Mouse (Mus musculus): ENCODE data around the gene Vsx1.

Gene Vsx1

DNA sequence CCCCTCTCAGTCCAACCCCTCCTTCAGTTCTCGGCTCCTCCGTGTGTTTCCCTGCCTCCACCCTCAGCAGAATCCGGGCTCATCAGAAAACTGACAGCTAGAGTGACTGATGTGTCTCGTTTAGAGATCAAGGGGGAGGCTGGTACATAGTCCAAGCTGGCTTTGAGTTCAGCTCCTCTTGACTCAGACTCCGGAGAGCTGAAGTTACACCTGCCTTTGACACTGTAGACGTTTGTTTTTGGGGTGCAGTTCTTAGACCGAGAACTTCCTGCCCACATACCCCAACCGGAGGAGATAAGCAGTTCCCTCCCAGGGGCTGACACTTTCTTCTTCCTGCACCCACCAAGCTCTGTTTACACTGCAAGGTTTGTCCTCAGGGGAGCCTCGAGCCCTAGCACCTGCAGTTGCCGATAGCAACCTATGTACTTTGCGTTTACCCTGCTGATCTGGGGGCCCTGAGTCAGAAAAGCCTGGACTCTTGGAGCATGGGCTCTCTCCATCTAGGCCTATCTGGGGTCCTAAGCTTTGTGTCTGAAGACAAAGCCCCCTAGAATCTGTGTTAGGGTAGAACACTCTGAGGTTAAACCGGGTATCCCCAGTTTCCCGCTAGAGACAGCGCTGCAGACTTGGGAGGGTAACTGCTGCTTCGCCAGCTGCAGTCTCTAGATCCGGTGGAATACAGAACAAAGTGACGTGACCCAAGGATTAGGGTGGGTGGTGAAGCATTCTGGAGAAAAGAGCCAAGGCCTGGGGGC, 21.9 kb downstream of the Vsx1 start:
- peak; percentile 53 for DNase-seq

DNA sequence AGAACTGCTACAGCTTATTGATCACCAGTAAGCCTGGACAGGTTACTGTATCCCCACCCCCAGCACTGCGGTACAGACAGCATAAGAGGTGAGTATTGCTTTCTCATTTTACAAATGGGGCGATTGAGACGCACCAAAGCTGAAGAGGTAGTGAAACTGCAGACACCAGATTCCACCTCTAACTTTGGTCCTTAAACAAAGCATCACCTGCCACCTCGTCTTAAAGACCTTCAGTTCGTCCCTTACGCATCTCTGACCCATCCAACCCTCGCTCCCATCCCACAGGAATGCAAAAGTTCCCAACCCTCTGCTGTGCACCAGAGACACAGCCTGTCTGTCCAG, 22.5 kb downstream of the Vsx1 start:
- DNase-seq: no peak

DNA sequence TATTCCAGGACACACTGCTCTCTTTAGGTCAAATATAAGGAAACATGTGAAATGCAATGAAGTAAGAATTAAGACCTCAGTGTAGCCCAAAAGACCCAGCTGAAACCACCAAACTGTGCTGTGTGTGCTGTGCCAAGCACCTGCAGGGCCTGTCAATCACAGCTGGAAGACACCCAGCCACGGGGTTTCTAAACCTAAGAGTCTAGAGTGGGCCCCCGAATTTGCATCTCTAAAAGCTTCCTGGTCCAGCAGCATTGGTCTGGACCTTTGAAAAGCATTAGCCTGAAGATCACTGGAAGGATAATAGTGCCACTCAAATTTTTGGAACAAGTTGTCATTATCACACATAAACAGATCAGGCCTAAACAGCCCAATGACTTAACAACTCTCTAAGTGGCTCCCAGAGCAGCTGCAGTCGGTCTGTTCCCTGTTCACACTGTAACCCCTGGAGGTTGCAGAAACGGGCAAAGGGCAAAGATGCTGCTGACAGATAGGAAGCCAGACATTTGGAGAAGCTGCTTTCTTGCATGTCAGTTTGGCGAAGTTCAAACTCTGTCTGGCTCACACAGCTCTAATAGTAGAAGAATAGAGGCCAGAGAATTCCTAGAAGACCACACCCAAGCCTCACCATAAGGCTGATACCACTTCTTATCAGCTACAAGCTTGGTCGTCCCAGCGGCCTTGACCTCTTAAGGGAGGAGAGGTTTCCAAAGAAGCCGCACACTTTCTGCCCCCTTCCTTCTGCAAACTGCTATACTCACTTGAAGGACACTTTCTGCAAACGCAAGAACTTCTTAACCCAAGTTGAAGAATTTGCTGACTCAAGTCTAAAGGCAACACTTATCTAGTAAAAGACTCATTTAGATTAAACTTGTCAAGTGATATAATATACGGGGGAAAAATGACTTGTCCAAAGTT, 23.4 kb downstream of the Vsx1 start:
- DNase-seq: peak; percentile 71

DNA sequence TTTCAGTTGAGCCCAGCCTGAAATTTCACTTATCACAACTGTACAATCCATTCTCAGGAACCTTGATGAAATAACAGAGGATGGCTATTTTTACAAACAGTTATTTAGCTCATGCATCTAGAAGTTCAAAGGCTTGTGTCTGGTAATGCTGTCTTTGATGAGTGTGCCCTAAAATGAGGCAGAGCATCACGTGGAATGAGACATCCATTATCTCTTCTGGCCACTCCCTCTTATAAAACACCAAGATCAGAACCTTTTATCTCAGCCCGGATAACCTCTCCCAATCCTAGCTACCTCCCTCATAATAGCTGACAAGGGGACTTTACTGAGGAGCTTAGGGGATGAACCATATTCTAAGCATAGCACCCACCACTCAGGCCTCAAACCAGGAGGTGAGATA, 24.2 kb downstream of the Vsx1 start:
- DNase-seq: no peak

DNA sequence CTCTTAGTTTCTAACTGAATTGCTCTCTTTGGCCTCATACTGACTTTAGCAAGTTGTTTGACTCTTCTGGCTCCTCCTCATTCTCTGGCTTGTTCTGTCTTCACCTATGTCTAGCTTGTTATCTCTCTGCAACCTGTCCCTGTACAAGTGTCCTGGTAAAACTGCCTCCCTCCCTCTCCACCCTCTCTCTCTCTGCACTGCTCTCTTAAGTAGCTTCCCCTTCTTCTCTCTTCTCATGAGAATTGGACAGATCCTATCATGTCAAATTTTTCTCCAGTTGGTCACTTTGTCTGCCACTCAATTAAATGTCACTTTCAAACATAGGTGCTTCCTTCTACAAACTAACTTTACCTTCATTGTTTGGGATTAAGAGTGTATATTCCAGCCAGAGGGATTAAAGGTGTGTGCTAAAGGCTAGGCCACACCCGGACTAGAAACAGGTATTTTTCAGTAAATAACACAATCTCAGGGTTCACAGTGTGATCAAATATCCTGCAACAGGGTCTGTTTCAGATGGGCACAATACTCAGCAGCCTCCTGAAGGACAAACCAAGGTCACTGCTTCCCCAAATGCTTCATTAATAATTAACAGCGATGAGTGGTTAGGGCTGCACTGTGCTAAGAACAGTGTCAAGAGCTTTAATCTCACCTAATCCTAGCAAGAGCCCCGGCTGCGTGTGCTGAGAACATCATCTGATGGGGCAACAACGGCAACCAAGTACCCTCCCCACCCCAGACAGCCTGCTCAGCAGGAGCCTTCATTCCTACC, 24.8 kb downstream of the Vsx1 start:
- DNase-seq: no peak

DNA sequence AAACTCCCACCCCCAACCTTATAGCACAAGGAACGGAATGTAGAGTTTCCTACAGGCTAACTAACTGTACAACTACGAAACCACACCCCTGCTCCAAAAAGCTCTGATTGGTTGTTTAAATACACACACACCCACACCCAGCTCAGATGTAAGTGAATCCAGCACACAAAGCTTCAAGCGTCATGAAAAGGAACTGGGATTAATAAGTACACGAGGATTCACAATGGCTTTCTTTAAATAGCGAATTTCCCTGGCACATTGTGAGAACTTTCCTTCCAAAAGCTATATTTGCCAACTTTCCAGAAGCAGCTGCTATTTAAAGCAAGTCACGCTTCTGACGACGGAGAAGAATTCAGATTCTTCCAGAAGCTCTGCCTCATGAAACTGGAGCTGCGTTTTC, 25.9 kb downstream of the Vsx1 start:
- DNase-seq: peak; percentile 59

DNA sequence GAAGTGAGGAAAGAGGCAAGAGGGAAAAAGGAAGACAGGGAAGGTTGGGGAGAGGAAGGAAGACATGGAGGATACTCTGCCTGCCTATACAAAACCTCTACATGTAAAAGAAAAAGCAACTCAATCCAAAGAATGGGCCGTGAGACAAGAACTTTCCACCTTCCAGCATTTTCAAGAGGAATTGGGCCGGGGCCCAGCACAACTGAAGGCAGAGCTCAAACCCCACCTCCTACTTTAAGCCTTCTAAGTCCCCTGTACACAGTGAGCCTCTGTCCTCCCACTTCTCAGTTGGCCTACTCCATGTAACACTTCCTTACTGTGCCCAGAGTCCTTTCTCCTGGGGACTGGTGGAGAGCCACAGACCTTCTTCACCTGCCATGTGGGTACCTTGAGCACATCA, 27.2 kb downstream of the Vsx1 start:
- DNase-seq: no peak

DNA sequence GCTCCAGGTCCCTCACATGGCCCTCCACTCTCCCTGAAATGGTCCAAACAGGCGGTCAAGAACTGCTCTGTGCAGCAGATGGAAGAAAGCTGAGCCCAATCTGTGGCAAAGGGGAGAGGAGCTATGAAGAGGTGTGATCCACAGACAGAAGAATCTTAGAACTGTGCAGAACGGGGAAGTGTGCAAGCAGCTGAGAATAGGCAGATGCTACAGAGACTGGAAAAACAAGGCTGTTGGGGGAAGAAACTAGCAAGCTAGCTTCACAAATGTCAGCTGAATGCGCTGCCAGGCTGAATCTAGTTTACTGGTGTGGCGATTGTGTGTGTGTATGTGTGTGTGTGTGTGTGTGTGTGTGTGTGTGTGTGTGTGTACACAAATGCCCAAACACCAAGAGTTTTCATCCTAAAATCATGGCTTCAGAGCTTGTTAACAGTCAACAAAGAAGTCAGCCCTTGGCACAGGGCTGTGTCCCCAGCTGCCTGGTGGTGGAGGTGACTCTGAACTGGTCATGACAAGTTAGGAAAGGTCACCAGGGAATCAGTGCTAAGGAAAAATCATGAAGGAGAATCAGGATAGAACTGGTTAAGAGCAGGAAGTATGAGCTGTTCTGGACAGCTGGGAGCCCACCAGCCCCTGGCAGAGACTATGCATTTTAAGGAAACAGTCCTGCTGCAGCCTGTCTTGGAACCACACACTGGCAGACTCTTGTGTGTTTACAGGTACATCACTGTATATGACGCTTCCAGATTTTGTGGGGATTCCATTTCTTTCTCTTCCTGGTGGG, 28.3 kb downstream of the Vsx1 start:
- DNase-seq: no peak

DNA sequence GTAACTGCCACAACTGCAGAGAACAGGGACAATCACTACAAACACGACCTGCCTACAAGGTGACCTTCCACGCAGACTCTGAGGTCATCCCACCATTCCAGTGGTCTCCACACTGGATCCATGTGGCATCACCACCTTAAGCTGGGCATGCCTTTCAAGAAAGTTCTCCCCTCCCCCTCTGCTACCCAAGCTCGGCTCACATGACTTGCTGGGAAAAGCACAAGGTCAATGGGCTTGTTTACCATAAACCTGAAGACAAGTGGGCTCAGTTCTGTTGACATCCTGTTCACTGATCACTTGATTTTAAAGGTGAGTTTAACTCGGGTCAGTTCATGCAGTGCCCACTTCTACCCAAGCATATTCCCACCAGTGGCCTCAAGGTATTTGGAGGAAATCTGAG, 29.1 kb downstream of the Vsx1 start:
- DNase-seq: no peak

DNA sequence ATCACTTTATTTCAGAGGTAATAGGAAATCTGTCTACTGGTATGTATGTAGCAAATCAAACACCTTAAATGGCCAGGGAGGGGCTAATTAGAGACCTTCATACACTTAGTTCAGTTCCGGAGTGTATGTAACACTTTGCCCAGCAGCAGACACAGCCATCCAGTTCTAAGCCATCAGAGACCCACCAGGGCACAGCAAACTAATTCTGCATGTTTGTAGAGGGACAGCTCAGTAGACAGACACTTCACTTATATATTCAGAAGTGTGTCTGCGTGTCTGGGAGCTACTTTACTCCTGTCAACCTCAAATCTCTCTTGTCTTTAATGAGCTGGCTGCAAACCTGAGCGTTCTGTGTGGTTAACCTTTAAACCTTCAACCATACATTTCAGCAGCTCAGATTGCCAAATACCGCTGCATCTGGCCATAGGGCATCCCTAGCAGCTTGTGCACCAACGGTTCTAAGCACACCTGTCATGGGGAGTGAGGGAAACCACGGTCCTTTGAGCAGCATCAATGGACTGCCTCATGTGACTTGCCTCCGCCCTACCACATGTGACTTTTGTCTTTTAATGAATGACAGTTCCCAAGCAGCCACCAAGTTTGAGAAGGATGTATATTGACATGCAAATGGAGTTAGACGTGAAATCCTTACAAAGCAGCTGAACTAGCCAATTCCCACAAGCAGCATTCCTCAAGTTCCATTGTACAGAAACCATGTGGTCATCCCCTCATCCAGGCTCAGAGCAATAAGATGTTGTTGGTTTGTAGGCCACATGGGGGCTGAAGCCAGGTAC, 32.0 kb downstream of the Vsx1 start:
- no peak for DNase-seq

DNA sequence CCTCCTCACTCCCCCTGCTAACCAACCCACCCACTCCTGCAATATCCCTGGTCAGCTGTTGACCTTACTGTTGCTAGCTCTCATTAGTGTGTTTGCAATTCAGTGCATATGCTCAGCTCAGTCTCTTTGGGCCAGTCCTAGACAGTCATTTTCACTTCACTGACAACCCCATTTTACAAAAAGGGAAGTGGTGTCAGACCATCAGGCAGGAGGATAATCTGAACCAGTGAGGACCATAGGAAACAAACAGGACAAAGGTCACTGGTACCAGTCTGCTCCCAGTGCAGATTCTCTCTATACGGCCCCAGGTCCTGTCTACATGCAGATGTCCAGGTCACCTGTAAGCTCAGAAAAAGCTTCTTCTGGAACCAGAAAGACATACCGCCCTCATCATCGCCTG, 33.0 kb downstream of the Vsx1 start:
- no peak for DNase-seq

DNA sequence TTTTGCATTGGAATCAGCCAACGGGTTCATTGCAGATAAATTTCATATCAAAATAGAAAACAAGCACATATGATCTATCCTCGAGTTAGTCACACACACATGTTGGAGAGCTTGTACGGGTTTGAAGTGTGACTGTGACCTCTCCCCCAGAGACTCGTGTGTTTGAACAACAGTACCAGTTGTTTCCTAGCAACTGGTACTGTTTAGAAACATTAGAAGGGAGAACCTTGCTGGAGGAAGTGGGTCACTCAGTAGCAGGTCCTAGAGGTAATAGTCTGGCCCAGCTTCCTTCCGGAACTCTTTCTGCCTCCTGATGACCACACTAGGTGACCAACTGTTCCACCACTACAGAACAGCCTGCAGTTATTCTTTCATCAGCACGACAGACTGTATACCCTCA, 33.9 kb downstream of the Vsx1 start:
- peak; percentile 59 for DNase-seq

DNA sequence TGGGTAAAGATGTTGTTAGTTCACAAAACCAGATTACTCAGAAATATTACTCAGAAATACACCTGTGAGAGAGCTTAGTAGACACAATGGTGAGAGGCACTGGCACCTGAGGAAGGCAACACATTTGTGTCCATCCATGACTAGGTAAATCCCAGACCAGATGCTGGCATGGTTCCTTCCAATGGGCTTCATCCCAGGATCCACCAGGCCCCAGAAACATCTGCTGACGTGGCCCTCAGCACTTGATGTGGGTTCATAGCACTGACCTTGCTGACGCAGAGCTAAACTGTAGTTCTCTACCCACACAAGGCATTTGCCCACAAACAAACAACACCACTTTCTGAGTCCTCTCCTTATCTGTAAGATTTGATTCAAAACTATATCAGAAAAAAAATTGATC, 34.3 kb downstream of the Vsx1 start:
- DNase-seq: no peak

DNA sequence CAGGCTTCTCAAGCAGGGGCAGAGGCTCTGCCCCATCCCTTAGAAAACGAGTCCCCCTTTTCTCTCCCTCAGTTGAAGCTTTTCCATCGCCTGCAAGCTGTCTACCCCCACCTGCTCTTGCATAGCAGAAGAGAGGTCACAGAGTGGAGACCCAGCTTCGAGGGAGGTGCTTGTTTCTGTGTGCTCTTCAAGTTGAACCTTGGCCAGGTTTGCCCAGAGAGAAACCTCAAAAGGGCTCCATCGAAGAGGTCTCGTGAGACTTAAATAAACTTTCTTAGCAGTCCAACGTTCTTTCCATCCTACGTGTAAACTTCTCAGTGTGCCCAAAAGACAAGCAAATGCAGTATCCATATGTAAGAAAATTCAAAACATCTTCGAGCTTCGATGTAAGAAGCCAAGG, 37.8 kb downstream of the Vsx1 start:
- DNase-seq: peak; percentile 48

DNA sequence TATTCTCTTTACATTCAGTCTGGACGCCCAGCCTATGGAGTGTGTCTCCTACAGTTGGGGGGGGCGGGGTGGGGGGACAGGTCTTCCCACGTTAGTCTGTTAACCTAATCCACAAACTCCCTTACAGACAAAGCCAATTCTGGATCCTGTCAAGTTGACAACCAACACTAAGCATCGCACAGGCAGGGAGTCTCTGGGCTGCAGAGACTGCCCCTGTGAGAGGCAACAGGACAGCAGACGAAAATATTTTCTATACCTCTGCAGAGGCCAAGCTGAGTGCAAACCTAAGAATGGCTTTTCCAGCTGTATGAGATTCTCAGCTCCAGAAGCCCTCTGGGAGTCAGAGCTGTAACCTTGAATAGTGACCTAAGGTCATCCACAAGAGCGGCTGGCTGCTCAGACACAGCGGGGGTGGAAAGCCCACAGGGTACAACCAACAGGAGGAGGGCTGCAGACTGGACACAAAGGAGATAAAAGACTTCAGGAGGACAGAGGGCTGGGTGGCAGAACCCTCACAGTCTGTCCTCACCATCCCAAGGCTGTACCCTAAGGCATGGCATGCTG, 38.6 kb downstream of the Vsx1 start:
- no peak for DNase-seq

DNA sequence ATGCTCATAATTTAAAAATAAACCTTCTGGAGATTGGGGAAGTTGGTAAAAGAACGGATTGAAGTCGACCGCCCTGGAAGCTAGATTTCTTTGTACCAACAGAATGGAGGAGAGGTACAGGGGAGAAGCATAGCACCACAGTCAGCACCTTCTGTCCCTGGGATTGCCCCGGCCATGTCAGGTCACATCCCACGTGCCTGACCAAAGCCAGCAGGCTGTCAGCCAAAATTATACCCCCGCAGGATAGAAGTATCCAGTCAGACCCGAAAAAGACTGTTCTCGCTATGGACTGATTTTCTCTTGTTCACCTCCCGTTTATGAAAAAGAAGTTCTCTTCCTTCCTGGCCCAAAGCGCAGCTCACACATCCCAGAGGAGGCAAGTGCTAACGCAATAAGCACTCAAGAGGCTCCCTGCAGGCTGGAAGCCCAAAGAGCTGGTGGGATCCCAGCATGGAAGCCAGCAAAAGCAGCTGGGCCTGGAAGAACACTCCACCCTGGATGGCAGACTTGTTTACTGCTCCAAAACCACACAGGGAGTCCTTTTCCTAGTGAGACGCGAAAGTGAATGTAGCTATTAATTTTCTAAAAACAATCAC, 40.8 kb downstream of the Vsx1 start:
- DNase-seq: peak; percentile 45

DNA sequence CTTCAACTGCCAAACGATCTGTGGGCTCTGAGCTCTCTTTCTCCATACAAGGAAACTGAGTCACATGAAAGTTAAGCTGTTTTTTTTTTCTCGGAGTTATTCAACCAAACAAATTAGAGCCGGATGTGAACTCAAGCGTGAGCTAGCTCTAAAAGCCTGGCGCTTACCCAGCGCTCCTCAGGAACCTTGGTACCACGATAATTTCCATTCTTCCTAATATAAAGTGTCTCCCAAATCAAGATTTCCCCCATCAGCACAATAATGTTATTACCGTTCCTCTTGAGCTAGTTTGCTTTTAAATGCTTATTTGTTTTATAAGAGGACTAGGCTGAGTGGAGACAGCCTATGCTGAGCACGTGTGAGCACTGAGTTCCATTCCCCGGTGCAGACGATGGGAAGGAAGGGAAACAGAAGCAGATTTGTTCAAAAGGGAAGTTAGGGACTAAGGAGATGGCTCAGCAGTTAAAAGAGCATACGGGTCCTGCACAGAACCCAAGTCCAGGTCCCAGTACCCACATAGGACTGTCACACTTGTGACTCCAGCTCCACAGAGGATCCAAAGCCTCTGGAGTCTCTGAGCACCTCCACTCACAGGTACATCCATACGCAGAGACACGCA, 41.4 kb downstream of the Vsx1 start:
- DNase-seq: no peak

DNA sequence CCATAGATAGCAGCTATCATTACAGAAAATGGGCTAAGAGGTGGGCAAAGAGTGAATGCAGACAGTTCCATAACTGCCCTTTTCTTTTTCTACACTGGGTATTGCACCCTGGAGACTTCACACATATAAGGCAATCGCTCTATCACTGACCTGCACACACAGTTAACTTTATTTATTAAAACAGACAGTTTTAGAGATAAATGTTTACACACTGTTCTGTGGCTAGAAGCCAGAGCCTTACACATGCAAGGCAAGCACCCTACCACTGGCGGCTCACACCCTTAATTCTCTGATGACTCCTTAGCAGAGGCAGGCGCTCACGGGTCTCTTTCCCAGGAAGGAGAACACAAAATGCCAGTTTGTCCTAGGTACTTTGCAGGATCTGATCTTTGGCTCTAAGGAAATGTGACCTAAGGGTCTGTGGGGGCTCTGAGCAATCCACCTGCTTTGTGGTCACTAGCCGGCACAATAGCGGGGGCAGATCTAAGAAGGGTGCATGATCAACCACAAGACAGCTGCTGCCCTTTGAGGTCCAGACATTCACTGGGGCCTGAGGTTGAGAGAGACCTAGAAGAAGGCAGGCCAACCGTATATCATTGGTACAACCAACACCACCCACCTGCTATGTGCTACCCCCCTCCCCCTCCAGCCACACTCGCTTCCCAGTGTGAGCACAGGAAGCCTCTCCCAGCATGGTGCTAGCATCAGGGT, 42.6 kb downstream of the Vsx1 start:
- no peak for DNase-seq

DNA sequence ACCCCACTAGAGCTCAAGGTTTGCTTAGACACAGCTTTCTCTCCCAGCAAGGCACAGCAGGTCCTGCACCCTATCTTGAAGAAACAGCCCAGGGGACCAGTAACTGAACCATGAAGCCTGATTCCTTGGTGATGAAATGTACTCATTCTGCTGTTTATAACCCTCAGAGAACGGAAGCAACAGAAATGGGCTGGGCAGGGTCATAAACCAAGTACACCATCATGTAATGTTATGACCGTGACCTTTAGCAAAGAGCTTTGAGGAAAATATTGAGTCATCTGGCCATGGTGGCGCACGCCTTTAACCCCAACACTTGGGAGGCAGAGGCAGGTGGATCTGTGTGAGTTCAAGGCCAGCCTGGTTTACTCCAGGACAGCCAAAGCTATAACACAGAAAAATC, 43.9 kb downstream of the Vsx1 start:
- DNase-seq: no peak

All from lung, postnatal 36 days (tissue).